Mouse (Mus musculus): Measurements from ENCODE around the gene Il17rb. TPM values are rescaled to one million over a fixed set of nuclear protein-coding genes. Genes with fewer than 3 reads are reported as not detected.

The Il17rb gene
- polyA plus RNA-seq, 1 experiment, result 3.6 TPM

DNA sequence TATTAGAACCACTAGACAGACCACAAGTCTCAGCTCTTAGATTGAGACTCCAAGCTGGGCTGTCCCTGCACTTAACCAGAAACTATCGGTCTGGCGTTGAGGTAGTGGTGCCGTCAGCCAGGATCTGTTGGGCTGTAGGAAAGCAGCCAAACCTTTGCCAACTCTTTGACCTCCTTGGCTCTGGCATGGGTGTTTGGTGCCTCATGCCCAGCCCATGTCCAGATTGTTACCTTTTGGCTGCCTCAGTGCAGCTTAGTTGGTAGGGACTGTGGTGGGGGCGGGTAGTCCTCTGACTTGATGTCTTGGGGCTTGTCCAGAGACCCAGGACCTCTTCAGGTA lies 9.7 kb upstream of the Il17rb start:
- WGBS, result 84% methylated on average over 4 of the region's 4 CpGs
- DNase-seq (ENCODE audit: low read depth, low spot score), result no peak

DNA sequence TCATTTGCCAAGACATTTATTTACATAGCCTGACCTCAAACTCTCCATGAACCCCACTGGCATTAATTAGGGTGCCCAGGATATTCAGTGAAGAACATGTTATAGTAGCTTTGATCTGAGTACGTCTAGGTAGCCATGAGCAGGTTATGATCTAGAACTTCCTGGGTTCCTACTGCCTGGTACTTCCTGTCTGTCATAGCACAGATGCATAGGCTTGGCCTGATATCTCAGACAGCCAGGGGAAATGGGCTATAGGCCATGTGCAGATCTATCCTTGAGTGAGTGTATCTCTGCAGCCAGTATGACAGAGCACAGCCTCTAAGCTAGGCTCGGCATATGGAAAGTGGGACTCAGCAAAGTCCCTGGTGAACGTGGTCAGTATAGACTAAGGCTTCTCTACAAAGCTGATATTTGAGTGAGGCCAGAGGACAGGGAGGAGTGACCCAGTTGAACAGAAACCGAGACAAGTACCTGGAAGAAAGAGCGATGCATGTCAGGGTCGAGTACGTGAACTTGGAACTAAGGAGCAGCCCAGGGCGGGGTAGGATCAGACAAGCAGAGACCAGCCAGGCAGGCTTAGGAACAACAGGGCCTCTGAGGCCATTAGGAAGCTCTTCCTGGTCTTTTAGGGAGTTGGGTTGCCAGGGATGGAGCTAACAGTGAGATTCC lies 9.2 kb upstream of the Il17rb start:
- DNase-seq (ENCODE audit: low read depth, low spot score), result no peak
- WGBS, result 58% methylated on average over 8 of the region's 8 CpGs

DNA sequence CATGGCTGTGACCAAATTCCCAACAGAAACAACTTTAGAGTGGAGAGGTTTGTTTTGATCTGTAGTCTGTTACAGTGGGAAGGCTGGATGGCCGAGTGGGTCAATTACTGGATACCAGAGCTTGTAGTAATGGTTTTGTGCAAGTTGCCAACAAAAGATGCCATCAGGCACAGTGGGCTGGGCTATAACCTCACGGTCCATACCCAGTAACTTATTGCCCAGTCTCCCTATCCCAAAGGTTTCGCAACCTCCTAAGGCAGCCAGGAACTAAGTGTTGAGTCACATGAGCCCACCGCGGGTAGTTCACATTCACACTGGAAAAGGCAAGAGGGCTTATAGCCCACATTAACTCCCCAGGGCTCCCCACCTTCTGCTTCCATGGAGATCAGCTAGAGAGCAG lies 8.0 kb upstream of the Il17rb start:
- 73% methylated on average over 5 of the region's 5 CpGs for WGBS
- no peak for DNase-seq (ENCODE audit: low read depth, low spot score)

DNA sequence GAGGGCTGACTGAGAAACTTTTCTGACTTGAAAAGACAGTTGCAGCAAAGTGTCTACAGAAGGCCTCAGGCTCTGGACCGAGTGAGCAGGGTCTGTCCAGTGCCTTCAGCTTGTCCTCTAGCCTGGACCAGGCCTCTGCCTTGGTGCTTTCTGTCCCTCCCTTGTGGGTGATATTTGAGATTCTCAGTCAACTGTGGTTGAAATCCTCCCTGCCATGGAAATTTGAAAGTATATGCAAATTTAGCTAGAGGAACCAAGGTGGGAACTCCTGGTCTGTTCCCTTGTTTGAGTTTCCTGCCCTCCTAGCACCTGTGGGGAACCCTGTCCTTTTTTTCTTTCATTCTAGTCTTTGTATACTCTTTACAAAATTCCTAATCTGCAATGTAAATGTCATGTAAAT lies 6.3 kb upstream of the Il17rb start:
- no peak for DNase-seq (ENCODE audit: low read depth, low spot score)
- 92% methylated on average over 1 of the region's 1 CpGs for WGBS

DNA sequence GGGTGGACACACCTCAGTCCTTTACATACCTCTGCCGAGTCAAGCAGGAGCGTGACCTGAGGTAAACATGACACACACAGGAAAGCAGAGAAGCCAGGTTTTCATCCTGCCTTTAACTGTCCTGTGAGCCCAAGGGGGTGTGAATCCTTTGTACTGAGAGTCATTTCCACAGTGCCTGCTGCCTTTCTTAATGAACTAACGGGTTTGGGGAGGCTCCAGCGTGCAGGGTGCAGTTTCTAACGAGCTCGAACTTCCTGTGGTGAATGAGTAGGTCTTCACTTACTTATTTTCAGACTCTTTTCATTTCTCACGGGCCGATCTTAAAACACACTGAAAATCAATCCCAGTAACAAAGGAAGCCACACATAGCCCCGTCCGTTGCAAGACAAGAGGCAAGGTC lies 5.8 kb upstream of the Il17rb start:
- 67% methylated on average over 10 of the region's 10 CpGs for WGBS
- DNase-seq (ENCODE audit: low read depth, low spot score), result no peak

DNA sequence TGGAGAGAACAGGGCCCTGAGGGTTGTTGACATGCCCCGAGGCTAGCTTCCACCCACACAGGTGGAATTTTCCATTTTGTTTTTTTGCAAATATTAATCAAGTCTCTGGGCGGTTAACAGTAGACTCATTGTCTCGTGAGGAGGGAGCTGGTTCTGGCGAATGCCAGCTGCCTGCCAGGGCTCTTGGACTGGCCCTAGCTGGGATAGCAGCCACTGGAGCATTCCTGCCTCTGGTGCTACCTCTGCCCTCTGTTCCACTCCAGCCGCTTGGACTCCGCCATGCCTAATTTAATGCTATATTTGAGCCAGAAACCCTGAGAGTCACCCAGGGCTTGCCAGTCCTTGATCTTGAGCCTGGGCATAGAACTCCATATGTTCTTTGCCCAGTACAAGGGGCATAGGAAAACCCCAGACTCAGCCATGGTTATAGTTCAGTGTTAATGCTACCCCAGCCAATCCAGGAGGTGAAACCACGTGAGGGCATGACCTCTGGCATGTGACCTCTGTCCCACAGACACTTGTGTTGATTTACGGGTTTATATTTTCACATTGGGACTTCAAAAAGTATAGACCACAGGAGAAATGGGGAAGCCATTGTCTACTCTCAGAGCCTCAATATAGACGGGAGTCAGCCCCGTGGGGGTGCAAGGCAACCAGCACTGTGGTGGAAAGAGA lies 3.3 kb upstream of the Il17rb start:
- no peak for DNase-seq (ENCODE audit: low read depth, low spot score)
- 41% methylated on average over 10 of the region's 10 CpGs for WGBS

DNA sequence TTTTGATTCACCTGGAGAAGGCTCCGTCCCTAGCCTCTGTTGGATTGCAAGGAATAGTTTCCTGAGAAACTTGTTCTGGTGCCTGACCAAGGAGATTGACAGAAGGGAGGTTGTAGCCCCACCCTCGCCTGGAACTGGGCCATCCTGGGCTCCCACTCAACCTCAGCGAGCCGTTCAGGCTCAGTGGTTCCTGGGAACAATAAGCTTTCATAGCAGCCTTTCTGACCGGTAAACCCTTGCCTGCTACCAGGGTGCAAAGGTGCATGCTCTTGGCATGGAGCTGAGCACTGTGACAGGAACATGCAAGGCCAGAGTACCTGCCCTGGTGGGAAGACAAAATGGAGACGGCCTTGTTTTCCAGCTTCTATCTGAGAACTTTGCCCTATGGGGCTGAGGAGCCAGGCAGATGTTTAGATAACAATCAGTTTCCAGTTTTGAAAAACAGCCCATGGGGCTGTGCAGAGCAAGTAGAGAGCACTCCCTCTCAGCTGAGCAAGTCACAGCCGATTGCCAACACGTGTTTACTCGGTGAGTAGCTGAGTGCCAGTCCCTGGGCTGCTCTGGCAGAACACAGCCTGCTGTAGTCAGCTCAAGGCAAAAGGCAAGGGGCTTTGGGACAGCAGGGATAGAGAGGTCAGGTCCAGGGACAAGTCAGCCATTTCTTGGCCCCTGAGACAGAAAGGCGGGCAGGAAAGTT lies 1.3 kb upstream of the Il17rb start:
- 15% methylated on average over 10 of the region's 10 CpGs for WGBS
- DNase-seq (ENCODE audit: low read depth, low spot score), result peak; percentile 62

DNA sequence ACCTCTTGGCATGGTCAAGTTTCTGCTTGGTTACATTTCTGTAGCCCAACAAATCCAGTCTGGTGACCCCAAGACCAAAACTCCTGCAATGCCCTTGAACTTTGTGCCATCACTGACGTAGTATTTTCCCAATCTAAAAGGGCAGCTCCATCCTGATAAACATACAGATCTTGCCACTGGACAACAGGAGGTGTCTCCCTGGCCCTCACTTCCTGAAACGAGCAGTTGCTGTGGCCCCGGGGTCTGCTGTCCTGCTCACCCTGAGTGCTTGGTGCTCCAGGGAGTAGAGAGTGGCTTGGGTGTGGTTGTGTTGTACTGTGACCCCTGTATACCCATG lies 9.3 kb downstream of the Il17rb start:
- 44% methylated on average over 3 of the region's 3 CpGs for WGBS
- no peak for DNase-seq (ENCODE audit: low read depth, low spot score)

DNA sequence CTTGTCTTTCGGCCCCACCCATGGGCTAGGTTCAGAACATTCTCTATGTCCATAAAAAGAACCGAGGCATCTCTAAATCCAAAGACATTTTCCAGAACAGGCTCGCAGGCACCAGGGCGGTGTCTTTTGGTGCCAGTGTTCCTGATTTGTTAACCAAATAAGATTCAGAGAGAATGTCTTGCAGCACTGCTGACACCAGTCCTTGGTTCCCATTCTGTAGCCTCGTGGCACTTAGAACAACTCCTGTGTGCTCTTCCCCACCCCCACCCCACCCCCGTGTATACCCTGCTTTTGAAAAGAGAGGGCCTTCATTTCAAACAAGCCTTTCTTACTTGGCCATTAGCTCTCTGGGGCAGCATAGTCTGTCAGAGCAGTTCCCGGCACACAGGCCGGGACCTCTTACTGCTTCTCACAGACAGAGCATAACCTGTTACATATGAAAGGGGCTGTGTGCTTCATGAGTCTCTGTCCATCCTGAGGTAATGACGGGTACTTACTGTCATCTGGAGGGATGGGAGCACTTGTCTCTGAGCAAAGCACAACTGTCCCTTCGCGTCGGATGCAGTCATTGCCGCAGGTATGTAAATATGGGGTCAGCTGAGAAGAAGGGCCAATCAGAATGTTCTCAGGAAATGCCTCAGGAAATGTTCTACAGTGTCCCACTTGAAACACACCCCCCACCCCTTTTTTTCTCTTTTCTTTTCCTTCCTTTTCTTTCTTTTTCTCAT lies 9.8 kb downstream of the Il17rb start:
- 61% methylated on average over 13 of the region's 13 CpGs for WGBS
- no peak for DNase-seq (ENCODE audit: low read depth, low spot score)

DNA sequence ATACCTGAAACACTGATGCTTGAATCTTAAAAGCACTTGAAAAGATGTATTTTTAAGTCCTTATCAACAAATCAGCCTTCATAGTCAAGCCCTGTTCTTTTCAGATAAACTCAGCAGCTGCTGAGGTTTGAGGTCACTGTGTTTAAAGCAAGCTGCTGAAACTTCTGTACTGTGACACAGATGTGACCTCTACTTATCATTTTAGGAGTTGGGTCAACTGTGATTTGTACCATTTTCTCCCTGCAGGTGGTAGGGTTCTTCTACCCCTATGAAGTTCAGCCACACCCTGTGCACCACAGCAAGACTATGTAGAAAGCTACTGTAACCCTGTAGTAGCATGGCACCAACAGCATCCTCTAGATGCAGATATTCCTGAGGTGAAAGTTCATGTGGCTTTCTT lies 11.4 kb downstream of the Il17rb start:
- no peak for DNase-seq (ENCODE audit: low read depth, low spot score)

DNA sequence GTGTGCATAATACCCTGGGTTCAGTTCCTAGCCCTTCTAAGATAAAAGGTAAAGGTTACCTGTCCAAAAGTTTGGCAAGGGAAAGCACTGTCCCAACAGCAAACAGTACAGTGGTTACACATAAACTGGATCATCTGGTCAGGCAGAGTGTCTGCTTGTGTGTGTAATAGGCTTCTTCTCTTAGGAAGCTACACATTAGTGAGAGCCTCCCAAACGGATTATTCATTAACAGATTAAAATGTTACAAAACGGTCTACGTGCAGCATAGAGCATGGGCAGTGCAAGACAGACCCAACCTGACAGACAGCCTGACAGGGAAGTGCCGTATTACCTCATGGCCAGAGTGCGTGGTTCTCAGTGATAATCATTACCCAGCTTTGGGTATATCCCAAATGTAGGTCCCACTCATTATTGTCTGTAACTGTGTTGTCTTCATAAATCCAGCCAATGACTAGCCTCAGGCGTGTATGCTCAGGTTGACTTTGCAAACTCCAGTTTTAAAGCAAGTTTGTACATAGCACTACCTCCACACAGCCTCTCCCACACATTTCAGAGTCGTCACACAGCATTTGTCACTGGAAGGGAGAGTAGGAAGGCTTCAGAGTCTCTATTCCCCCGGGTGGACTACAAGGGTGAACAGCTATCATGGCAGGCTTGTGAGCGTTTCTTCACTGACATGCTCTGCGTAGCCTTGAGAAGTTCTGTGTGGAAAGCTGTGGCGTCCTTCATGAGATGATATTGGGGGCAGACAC lies 12.5 kb downstream of the Il17rb start:
- no peak for DNase-seq (ENCODE audit: low read depth, low spot score)
- 55% methylated on average over 11 of the region's 11 CpGs for WGBS

DNA sequence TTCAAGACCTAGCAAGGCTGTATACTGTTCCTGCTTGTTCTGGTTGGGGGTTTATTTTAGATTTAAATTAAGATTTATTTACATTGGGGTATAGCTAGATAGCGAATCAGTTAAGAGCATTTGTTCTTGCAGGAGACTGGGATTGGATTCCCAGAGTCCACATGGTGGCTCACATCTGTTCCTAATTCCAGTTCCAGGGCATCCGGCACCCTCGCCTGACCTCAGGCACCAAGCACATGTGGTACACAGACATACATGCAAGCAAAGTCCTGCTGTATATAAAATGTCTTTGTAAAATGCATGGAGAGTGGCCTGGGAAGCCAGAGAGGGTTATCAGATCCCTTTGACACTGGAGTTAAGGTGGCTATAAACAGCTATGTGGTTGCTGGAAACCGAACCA lies 13.7 kb downstream of the Il17rb start:
- 95% methylated on average over 4 of the region's 4 CpGs for WGBS

DNA sequence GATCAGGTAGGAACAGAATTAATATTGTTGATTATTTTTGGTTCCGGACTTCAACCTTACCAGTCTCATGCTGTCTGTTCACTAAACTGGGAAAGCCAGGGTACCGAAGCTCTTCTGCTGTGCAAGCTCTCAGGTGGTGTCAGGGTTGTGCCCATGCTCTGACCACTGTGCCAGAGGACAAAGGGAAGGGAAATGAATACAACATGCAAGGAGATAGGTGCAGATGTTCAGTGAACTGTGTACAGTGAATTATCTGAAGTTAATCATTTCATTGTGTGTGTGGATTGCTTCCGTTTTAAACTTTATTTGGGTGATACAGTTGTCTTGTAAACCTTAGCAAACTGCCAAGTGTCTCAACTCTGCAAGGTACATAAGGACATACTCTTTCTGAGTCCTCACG lies 20.4 kb downstream of the Il17rb start:
- DNase-seq (ENCODE audit: low read depth, low spot score), result no peak
- WGBS, result 83% methylated on average over 4 of the region's 4 CpGs

More for the DNA sequence above, 13.7 kb downstream of the Il17rb start:
- no peak for DNase-seq (ENCODE audit: low read depth, low spot score)

DNA sequence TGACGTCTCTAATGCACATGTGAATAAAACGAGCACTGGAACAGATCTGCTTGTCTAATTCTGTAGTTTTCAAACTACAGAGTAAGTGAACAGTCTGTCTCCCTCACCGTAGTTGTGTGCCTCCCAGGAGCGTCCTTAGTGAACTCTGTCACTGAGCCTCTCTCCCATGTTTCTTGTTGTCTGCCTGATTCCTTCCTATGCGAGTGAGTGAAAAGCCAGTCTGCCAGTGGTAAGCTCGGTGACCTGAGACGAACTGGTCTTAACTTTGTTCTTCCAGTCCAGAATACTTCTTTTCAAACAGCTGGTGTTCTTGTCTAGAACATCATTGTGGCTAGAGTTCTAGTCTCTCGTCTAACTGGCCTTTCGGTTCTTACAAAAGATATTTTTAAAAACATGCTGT lies 21.0 kb downstream of the Il17rb start:
- DNase-seq (ENCODE audit: low read depth, low spot score), result no peak
- WGBS, result 95% methylated on average over 9 of the region's 9 CpGs

DNA sequence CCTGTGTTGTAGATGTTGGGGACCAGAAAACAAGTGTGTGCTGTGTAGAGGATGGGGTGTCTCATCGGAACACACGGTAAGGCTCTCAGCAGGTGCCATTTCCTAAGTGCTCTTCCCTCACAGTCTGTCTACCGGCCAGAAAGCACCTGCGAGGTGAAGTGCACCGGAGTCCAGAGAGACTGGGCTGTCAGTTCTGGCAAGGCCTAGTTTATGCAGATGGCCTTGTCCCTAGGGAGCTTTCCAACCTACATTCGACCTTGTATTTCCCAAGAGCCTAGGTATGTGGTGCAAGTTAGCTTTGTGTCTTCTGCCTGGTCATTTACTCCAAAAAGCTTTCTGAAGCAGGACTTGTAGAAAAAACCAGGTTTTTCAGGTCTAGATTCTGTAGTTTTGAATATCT lies 21.4 kb downstream of the Il17rb start:
- DNase-seq (ENCODE audit: low read depth, low spot score), result no peak
- WGBS, result 92% methylated on average over 6 of the region's 6 CpGs

DNA sequence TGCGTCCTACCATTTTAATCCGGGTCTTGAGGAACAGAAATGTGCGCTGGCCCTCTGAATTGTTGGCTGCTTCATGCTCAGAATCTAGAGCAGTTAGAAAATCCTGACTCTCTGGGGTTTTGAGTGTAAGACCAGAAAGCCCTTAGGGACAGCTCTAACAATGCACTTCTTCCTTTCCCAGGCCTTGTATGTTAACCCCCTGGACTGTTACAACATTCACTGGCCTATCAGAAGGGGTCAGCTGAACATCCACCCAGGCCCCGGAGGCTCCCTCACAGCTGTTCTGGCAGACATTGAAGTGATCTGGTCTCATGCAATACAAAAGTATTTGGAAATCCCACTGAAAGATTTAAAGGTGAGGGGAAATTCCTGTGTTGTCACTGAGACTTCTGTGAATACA lies 22.6 kb downstream of the Il17rb start:
- WGBS, result 90% methylated on average over 4 of the region's 4 CpGs
- DNase-seq (ENCODE audit: low read depth, low spot score), result no peak

DNA sequence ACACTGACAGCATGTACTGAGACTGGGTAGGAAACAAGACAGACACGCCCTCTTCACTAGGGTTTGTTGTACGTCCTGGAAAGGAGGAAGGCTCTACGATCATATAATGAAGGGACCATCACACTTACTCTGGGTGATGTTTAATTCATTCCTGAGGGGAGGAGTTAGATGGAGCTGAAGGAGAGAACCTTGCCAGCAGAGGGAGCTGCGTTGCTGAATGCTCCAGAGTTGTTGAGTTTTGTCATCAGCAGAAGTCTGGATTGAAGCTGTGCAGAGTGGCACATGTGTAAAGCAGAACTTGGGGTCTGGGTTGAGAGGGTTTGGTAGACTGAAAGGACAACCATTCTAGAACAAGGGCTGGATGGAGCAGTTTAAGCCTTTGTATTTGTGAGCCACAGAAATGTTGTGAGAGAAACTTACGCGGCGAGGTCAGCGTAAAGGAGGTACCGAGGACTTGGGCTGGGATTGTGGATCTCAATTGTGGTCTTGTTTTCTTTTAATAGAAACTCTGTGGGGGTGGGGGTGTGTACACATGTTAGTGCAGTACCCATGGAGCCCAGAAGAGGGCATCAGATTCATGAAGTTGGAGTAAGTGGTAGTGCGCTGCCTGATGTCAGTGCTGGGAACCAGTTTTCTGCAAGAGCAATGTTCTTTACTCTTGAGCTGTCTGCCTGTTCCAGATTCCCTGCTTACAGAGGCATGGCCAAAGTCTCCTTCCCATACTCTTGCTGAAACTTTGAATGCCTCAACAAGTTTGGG lies 28.1 kb downstream of the Il17rb start:
- 85% methylated on average over 10 of the region's 10 CpGs for WGBS

DNA sequence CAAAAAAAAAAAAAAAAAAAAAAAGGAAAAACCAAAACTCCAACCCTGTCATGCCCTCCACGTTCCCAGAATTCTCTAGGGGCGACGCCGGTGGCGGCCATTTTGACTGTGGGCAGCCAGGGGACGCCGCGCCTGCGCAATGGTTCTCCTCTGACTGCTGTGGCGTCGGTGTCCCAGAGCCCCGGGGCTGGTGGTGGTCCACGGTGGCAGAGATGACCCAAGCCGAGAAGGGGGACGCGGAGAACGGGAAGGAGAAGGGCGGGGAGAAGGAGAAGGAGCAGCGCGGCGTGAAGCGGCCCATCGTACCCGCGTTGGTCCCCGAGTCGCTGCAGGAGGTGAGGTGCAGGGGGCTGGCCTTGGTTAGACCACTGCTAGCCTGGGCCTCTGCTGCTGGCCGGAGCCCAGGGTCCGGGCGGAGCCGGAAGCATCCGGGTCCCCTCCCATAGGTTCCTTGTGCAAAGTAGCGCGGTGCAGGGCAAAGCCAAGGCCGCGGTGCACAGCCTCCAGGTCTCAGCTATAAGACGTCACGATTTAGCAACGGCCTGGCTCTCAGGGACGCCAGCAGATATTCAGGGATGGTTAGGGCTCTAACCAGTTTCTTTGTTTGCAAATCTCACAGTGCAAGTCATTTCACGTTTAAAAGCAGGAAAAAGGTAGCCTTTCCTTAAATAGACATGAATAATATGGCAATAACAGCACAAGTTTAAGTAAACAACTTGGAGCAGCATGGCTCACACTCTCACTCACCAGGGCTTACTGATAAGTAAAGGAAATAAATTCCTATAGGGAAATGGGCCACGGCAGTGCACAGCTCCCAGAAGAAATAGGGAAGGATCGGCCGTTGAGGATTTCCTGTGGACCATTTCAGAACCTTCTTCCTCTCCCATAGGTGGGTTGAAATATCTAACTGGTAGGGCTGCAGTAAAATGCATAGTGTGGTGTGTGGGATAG lies 30.2 kb downstream of the Il17rb start, which contains the start of gene Actr8:
Actr8 (plus strand) TSS at position 84 of the 951 bp plus-strand sequence.
- under 1% methylated on average over 44 of the region's 44 CpGs for WGBS
- DNase-seq (ENCODE audit: low read depth, low spot score), result peak; percentile 65

More for the DNA sequence above, 28.1 kb downstream of the Il17rb start:
- no peak for DNase-seq (ENCODE audit: low read depth, low spot score)
